Mouse (Mus musculus) erythroblast, adult 5-6 weeks (primary cell): ENCODE results near the gene Atp5l. TPM values are rescaled to one million over a fixed set of nuclear protein-coding genes. Genes with fewer than 3 reads are reported as not detected.

Source experiments
- ATAC-seq: replicated peaks from 2 replicates; pipeline ENCODE4 v1.8.0; 2016; ENCODE audit warnings: moderate number of reproducible peaks, mild to moderate bottlenecking, moderate TSS enrichment, inconsistent platforms; ENCODE audit not compliant: poor library complexity, low FRiP score, severe bottlenecking
- total RNA-seq, 2 experiments: library from RNA; stranded (forward) in 1 of 2; stranded (reverse) in 1 of 2; fragments of 150-400 nt in 1 of 2; fragments of 200-764, 138-1000 nt in 1 of 2; gene quantifications; 2 replicates each; pipeline versions ENCODE4 v1.2.3 to v1.2.4; 2015 to 2017; ENCODE audit warnings: low replicate concordance in 2 of 2

The Atp5l gene
- total RNA-seq, 2 experiments from 2014 or later: 38.1 to 228 TPM

- no peak for ATAC-seq
These were observed 20.1 kb downstream of the Atp5l start for GRCm38 (mm10) chr9:44900402-44900801.

GRCm38 (mm10) chr9:44899716-44900115 is 20.8 kb downstream of the Atp5l start:
- no peak for ATAC-seq

GRCm38 (mm10) chr9:44897024-44897423 is 23.5 kb downstream of the Atp5l start:
- no peak for ATAC-seq

- no peak for ATAC-seq
These were observed 27.9 kb downstream of the Atp5l start for GRCm38 (mm10) chr9:44892664-44893063.

- ATAC-seq: no peak
These were observed 29.3 kb downstream of the Atp5l start for GRCm38 (mm10) chr9:44891210-44891609.

- no peak for ATAC-seq
These were observed 30.4 kb downstream of the Atp5l start for GRCm38 (mm10) chr9:44890122-44890521.

- ATAC-seq: no peak
These were observed 32.4 kb downstream of the Atp5l start for GRCm38 (mm10) chr9:44888114-44888624.

- ATAC-seq: no peak
These were observed 37.5 kb downstream of the Atp5l start for GRCm38 (mm10) chr9:44882981-44883569.

GRCm38 (mm10) chr9:44882436-44882980 is 38.0 kb downstream of the Atp5l start:
- ATAC-seq: 0 out of 2 replicates have a peak, but pooled peaks have one; percentile 21

GRCm38 (mm10) chr9:44881941-44882435 is 38.6 kb downstream of the Atp5l start:
- ATAC-seq: peak; percentile 63

- ATAC-seq: peak; percentile 81
These were observed 39.2 kb downstream of the Atp5l start, which contains the start of gene Kmt2a for GRCm38 (mm10) chr9:44881221-44881871. Gene Kmt2a, minus strand, starts transcription at chr9:44881296.

- peak; percentile 24; the same call in 1 of the 2 replicates for ATAC-seq
These were observed 40.0 kb downstream of the Atp5l start for GRCm38 (mm10) chr9:44880309-44881081.

GRCm38 (mm10) chr9:44879694-44880271 is 40.8 kb downstream of the Atp5l start:
- ATAC-seq: 0 out of 2 replicates have a peak, but pooled peaks have one; percentile 4

- ATAC-seq: no peak
These were observed 41.6 kb downstream of the Atp5l start for GRCm38 (mm10) chr9:44878776-44879500.

GRCm38 (mm10) chr9:44877686-44878085 is 42.9 kb downstream of the Atp5l start:
- no peak for ATAC-seq

GRCm38 (mm10) chr9:44875476-44875875 is 45.1 kb downstream of the Atp5l start:
- ATAC-seq: no peak

- no peak for ATAC-seq
These were observed 46.3 kb downstream of the Atp5l start for GRCm38 (mm10) chr9:44874198-44874597.

- ATAC-seq: no peak
These were observed 46.9 kb downstream of the Atp5l start for GRCm38 (mm10) chr9:44873665-44874064.
